Mouse (Mus musculus): ENCODE data around the gene Sowahd.
"Not testable (repeated sequence)": the region's sequence is repeated elsewhere in the genome, so short reads cannot be mapped to it uniquely, and the experiment has no call there.

Gene Sowahd

DNA sequence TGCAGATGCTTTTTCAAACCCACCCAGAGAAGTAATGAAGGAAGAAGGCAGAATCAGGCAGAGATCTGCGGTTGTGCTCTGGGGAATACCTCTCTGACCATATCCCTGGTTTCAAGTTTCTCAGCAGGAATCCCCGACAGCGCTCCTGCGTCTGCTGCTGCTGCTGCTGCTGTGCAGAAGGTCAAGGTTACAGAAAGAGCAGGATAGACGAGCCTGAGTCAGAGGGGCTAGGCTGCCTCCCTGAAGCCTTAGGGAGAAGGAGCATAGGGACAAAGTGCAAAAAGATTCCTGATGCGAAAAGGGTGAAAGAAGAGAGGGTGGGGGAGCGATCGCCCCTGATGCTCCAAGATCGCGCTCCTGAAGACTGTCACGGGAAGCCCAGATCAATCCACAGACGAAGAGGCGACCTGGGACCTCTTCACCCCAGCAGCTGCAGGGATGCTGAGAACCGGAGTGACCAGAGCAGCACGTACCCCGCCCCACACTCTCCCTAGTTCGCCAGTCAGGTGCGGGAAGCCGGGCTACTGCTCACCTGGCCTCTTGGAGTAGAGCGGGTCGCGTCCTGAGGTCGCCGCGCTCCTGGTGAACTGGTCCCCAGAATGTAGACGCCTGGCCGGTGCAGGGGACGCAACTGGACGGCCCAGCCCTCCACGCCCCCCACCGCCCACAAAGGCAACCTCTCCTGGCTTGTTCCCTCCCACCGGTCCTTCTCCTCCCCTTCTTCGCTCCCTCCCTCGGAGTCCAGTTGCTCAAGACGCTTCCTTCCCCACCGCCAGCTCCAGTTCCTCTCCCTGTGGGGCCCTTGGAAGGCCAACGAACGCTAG is at the start of gene Sowahd:
Gene Sowahd (plus strand): TSS at position 780 of the 824 bp plus-strand sequence.
- in situ Hi-C loops (cut with MboI; ENCODE audit: unreplicated experiment in 2 of 2), result loop anchor here (10.0 to 25.0 kb wide), 3 partner anchors 411 to 513 kb away; partner anchors contain the start of gene Akap17b (in 1 of the 2)

DNA sequence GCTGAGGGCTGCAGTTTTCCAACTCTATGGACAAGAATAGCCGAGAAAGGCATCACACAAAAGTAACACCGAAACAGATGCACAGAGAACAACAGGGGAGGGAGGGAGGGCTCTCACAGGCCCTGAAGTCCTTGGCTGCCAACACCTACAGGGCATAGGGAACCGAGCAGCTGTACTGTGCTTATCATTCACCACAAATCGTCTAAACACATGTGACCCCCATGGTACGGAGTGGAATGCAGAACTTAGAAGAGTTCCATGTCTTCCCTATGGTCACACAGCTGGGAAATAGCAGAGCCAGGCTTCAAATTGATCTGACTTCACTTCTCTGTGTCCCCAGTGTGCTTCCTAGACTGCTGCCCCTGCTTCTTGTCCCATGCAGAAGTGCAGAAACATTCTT is 34.8 kb upstream of the Sowahd start:
- in situ Hi-C loops (cut with MboI; ENCODE audit: unreplicated experiment in 2 of 2), result no loop called here

DNA sequence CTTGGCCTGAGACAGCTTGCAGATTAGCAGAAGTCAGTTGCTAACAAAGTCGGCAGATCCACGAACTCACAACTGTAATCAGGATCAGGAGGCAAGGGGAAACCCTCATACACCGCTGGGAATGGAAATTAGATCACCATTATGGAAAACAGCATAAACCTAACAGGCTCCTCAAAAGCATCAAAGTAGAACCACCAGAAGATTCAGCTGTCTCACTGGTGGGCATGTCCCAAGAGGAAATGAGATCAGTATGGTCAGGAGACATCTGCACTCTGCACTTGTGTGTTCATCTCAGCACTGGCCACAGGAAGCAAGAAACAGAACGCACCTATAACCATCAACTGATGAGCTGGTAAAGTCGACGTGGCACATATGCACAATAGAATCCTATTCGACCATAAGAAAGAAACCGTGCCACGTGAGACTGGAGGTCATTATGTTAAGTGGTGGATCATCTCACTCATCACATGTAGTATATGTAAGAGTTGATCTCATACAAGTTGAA is 30.4 kb upstream of the Sowahd start:
- in situ Hi-C loops (cut with MboI; ENCODE audit: unreplicated experiment in 2 of 2), result no loop called here

- in situ Hi-C loops (cut with MboI; ENCODE audit: unreplicated experiment in 2 of 2), result no loop called here
Observed at GRCm38 (mm10) chrX:37019045-37019444, 29.6 kb upstream of the Sowahd start.

DNA sequence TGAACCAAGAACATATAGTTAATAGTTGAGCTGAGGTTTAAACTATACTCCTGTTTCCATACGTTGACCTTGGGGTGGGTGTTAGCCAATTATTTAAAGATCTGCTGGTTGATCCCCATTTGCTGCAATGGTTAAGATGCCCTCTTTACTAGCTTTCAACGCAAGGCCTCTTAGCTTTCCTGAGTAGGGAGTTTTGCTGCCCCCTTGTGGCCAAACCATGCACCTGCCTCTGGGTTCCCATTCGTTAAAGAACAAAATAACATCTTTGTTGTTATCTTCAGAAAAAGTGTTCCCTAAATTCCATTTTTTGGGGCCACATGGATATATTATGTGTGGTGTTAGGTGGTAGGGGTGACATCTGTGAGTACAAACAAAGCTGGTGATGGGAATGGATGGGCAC is 26.0 kb upstream of the Sowahd start:
- in situ Hi-C loops (cut with MboI; ENCODE audit: unreplicated experiment in 2 of 2), result loop anchor here (5.0 to 10.0 kb wide), 6 partner anchors 90 to 398 kb away; no protein-coding TSS in a partner anchor

DNA sequence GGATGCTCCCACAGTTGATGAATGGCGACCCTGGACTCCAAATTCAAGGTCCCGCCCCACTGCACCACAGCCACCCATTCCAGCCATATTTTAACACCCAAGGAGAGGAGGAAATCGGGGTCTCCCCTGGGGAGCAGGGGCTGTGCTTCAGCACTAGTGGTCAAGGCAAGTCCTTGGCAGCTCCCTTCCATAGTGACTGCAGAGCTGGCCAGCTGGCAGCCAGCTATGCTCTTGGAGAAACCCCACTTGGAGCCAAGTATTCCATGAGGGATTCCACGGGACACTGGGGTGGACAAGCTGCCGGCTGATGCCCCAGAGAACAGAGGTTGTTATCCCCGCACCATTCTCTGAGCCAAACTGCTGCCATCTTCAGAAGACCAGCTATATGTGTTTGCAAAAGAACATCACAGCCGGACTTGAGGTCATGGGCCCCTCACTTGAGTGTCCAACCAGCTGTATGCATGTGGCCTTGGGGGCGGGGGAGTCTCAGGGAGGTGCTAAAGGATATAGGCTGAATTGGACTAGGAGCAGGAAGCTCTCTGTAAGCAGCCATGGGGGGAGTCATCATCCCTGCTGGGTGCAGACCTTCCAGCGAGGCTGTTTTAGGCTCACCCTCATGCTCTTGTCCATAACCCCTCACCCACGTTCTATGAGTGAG is 24.9 kb upstream of the Sowahd start:
- in situ Hi-C loops (cut with MboI; ENCODE audit: unreplicated experiment in 2 of 2), result loop anchor here (5.0 to 10.0 kb wide), 6 partner anchors 91 to 399 kb away; no protein-coding TSS in a partner anchor

GRCm38 (mm10) chrX:37028378-37028777 is 20.3 kb upstream of the Sowahd start:
- in situ Hi-C loops (cut with MboI; ENCODE audit: unreplicated experiment in 2 of 2), result loop anchor here (10.0 to 25.0 kb wide), 3 partner anchors 391 to 491 kb away; partner anchors contain the start of gene Akap17b (in 1 of the 2)

DNA sequence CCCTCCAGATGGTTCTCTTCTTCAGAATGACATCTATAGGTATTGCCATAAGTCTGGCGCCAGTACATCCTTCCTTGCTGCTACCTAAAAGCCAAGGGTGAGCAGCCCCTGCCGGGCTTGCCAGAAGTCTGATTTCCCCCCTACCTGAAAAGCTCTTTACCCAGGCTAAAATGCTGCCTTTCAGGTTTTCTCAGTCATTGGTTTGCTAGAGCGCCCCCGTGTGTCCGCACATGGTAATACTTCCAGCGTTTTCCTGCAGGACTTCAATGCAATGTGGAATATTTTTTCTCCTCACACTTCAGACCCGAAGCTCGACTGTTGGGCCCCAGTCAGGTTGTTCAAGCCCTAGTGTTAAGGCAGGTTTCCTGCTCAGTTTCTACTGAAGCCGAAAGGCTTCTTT is 5.9 kb upstream of the Sowahd start:
- in situ Hi-C loops (cut with MboI; ENCODE audit: unreplicated experiment in 2 of 2), result loop anchor here (10.0 to 25.0 kb wide), 3 partner anchors 405 to 508 kb away; partner anchors contain the start of gene Akap17b (in 1 of the 2)

DNA sequence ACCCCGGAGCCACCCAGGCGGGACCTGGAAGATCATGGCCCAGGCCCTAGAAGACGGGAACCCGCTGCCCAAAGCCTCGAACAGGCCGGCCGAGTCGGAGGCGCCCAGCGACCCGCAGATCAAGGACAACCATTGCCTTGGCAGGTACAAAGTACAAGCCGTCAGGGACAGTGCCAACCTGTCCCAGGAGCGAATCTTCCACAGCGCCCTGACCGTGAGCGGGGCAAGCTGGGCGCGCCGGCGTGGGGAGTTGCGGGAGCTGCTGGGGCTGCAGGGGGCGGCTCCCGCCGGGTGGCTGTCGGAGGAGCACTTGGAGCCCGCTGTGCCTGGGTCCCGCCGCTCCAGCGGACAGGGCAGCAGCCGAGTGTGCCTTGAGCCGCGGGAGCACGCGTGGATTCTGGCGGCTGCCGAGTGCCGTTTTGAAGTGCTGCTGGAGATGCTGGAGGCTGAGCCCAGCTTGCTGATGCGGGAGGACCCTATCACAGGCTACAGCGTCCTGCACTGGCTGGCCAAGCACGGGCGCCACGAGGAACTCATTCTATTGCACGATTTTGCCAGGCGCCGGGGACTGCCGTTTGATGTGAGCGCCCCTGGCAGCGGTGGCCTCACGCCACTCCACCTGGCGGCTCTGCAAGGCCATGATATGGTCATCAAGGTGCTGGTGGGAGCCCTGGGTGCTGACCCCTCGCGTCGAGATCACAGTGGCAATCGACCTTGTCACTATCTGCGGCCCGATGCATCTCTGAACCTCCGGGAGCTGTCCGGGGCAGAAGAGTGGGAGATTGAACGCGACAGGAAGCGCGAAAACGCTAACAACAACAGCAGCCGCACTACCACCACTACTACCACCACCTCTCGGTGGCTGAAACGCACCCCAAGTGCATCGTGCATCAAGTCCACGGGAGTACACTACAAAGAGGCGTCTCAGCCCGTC is 512 bp downstream of the Sowahd start:
- in situ Hi-C loops (cut with MboI; ENCODE audit: unreplicated experiment in 2 of 2), result loop anchor here (10.0 to 25.0 kb wide), 3 partner anchors 412 to 514 kb away; partner anchors contain the start of gene Akap17b (in 1 of the 2)

GRCm38 (mm10) chrX:37063902-37064301 is 15.3 kb downstream of the Sowahd start:
- in situ Hi-C loops (cut with MboI; ENCODE audit: unreplicated experiment in 2 of 2), result no loop called here

- in situ Hi-C loops (cut with MboI; ENCODE audit: unreplicated experiment in 2 of 2), result no loop called here
Observed at GRCm38 (mm10) chrX:37067299-37067698, 18.7 kb downstream of the Sowahd start.

- in situ Hi-C loops (cut with MboI; ENCODE audit: unreplicated experiment in 2 of 2), result no loop called here
Observed at GRCm38 (mm10) chrX:37068766-37069165, 20.1 kb downstream of the Sowahd start.

DNA sequence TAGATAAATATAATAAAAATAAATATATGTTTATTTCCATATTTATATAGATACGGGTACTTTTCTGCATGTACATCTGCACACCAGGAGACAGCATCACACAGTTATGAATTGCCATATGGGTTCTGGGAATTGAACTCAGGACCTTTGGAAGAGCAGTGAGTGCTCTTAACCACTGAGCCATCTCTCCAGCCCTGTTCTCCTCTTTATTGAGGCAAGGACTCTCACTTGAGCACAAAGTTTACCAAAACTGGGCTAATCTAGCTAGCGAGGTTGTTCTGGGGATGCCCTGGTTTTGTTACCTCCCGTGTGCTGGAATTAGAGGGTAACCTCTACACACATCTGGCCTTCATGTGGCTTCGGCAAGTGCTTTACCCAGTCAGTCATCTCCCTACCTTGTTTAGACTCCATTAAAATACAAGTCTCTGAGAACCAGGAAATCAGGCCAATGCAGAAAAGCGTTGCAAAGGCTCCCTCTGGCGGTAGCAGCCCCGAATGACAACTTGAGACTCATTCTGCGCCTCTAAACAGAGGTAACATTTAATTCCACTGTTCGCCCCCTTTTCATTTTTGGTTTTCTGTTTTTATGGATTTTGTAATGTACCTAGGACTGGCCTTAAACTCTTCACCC is 25.7 kb downstream of the Sowahd start:
- in situ Hi-C loops (cut with MboI; ENCODE audit: unreplicated experiment in 2 of 2), result no loop called here

DNA sequence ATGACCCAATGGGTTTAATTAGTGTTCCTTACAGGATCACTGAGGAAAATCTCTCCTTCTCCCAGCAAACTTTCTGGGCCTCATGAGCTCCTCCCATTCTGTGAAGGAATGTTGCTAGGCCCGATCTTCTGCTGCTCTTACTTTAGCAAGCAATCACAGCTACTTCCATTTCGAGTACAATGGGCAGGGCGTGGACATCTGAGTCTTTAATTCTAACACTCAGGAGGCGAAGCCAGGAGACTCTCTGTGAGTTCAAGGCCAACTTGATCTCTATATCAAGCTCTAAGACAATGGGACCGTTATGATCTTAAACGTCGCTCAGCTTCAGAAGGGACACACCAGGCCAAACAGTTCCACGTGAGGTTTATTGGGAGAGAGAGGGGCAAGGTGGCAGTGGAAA is 28.0 kb downstream of the Sowahd start:
- in situ Hi-C loops (cut with MboI; ENCODE audit: unreplicated experiment in 2 of 2), result no loop called here

DNA sequence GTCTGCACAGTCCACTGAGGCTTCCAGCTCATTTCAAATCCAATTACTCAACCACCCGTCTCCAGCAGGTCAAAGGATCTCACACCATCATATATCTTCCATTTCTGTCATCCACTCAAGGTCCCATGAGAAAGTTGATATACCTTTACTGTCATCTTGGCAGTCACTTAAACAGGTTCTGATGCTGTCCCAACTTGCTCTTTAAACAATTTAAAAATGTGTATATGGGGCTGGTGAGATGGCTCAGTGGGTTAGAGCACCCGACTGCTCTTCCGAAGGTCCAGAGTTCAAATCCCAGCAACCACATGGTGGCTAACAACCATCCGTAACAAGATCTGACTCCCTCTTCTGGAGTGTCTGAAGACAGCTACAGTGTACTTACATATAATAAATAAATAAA is 31.7 kb downstream of the Sowahd start:
- in situ Hi-C loops (cut with MboI; ENCODE audit: unreplicated experiment in 2 of 2), result not testable (repeated sequence)

GRCm38 (mm10) chrX:37081194-37081593 is 32.5 kb downstream of the Sowahd start:
- in situ Hi-C loops (cut with MboI; ENCODE audit: unreplicated experiment in 2 of 2), result no loop called here

GRCm38 (mm10) chrX:37084318-37084926 is 35.8 kb downstream of the Sowahd start:
- in situ Hi-C loops (cut with MboI; ENCODE audit: unreplicated experiment in 2 of 2), result no loop called here

GRCm38 (mm10) chrX:37084927-37085660 is 36.4 kb downstream of the Sowahd start, which contains the start of gene Rpl39:
Gene Rpl39, minus strand, starts transcription at chrX:37085402.
- in situ Hi-C loops (cut with MboI; ENCODE audit: unreplicated experiment in 2 of 2), result no loop called here
